Mouse (Mus musculus): ENCODE data around the gene Tpst1. TPM values are rescaled to one million over a fixed set of nuclear protein-coding genes. Genes with fewer than 3 reads are reported as not detected.
A peak's percentile ranks its signal among the peaks of the same experiment; 100 is the strongest.
"Not testable (repeated sequence)": the region's sequence is repeated elsewhere in the genome, so short reads cannot be mapped to it uniquely, and the experiment has no call there.

The Tpst1 gene
- 10 to 100 TPM; 41.7 to 43.8 TPM for total RNA-seq (2021)
- long read RNA-seq, experiment 1, transcript Tpst1-201 (6 exons, 2,050 nt), result major isoform, 52 of 61 reads
- long read RNA-seq, experiment 1, partial matches to known transcripts, result 2 of 61 reads
- long read RNA-seq, experiment 1, other reads (novel, unspliced or antisense), result 6 of 61 reads
- long read RNA-seq, experiment 2, transcript Tpst1-201 (6 exons, 2,050 nt), result major isoform, 54 of 67 reads
- long read RNA-seq, experiment 2, partial matches to known transcripts, result 5 of 67 reads
- long read RNA-seq, experiment 2, other reads (novel, unspliced or antisense), result 8 of 67 reads

- no peak for DNase-seq (ENCODE audit: low spot score in 2 of 2)
These were observed at the start of gene Tpst1 for GRCm38 (mm10) chr5:130073026-130073425. Gene Tpst1, plus strand, starts transcription at chr5:130073326.

GRCm38 (mm10) chr5:130023767-130024539 lies 49.2 kb upstream of the Tpst1 start:
- peak; percentile 60 to 83 for DNase-seq (ENCODE audit: low spot score in 2 of 2)

GRCm38 (mm10) chr5:130027134-130027533 lies 46.0 kb upstream of the Tpst1 start:
- DNase-seq (ENCODE audit: low spot score in 2 of 2), result no peak

- DNase-seq (ENCODE audit: low spot score in 2 of 2), result no peak
These were observed 45.4 kb upstream of the Tpst1 start for GRCm38 (mm10) chr5:130027696-130028095.

GRCm38 (mm10) chr5:130029142-130029897 lies 43.8 kb upstream of the Tpst1 start, which contains the start of the genes Asl and Crcp:
Gene Asl, minus strand, starts transcription at chr5:130029247.
Gene Crcp, plus strand, starts transcription at chr5:130029290.
- peak; percentile 63 to 76 for DNase-seq (ENCODE audit: low spot score in 2 of 2)

GRCm38 (mm10) chr5:130031410-130032390 lies 41.4 kb upstream of the Tpst1 start:
- no peak for DNase-seq (ENCODE audit: low spot score in 2 of 2)

- no peak for DNase-seq (ENCODE audit: low spot score in 2 of 2)
These were observed 39.3 kb upstream of the Tpst1 start for GRCm38 (mm10) chr5:130033869-130034268.

GRCm38 (mm10) chr5:130036300-130036699 lies 36.8 kb upstream of the Tpst1 start:
- DNase-seq (ENCODE audit: low spot score in 2 of 2), result not testable (repeated sequence)

- peak in 1 of 2 experiments; percentile 52 for DNase-seq (ENCODE audit: low spot score in 2 of 2)
These were observed 35.2 kb upstream of the Tpst1 start for GRCm38 (mm10) chr5:130037752-130038455.

GRCm38 (mm10) chr5:130040797-130041196 lies 32.3 kb upstream of the Tpst1 start:
- no peak for DNase-seq (ENCODE audit: low spot score in 2 of 2)

GRCm38 (mm10) chr5:130041262-130041661 lies 31.9 kb upstream of the Tpst1 start:
- no peak for DNase-seq (ENCODE audit: low spot score in 2 of 2)

GRCm38 (mm10) chr5:130043741-130044140 lies 29.4 kb upstream of the Tpst1 start:
- DNase-seq (ENCODE audit: low spot score in 2 of 2), result no peak

GRCm38 (mm10) chr5:130044201-130044695 lies 28.9 kb upstream of the Tpst1 start:
- DNase-seq (ENCODE audit: low spot score in 2 of 2), result no peak

GRCm38 (mm10) chr5:130046100-130046499 lies 27.0 kb upstream of the Tpst1 start:
- no peak for DNase-seq (ENCODE audit: low spot score in 2 of 2)

GRCm38 (mm10) chr5:130046589-130046988 lies 26.5 kb upstream of the Tpst1 start:
- DNase-seq (ENCODE audit: low spot score in 2 of 2), result no peak

- DNase-seq (ENCODE audit: low spot score in 2 of 2), result no peak
These were observed 26.1 kb upstream of the Tpst1 start for GRCm38 (mm10) chr5:130047013-130047412.

- no peak for DNase-seq (ENCODE audit: low spot score in 2 of 2)
These were observed 24.2 kb upstream of the Tpst1 start for GRCm38 (mm10) chr5:130048786-130049520.

GRCm38 (mm10) chr5:130050416-130050815 lies 22.7 kb upstream of the Tpst1 start:
- DNase-seq (ENCODE audit: low spot score in 2 of 2), result no peak

All from adrenal gland, postnatal 4 days (tissue).